Mouse (Mus musculus): ENCODE measurements around the gene H2afy. TPM values are rescaled to one million over a fixed set of nuclear protein-coding genes. Genes with fewer than 3 reads are reported as not detected.

Gene H2afy
- polyA plus RNA-seq (2015; fragmentation: Nextera tagmentation; extraction: Ambion mirVana), result 244 and 272 TPM in 2 replicates

DNA sequence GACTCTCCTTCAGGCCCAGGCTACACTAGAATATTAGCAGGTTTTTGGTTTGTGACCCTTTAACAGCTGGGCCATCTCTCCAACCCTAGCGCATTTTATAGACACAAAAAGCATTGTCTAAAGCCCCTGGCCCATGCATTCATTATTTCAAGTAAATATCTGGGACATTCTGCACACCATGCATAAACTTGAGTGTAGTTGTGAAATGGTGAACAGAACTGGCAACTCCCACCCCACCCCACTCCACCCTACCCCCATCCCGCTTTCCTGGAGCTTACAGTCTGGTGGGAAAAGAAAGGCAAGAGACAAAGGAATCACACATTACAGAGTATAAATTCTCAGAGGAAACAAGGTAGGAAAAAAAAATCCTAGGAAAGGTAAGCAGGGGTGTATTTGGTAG is at the start of gene H2afy:
H2afy (minus strand) TSS at position 162 of the 400 bp plus-strand sequence.
- WGBS, result 83% methylated on average over 2 of the region's 2 CpGs
- peak within 1 kb of the TSS; percentile 94 for H3K9ac ChIP-seq (replicated peaks)
- peaks cover 37% of the 10 kb centered on the region for H3K4me1 ChIP-seq
- H3K4me3 ChIP-seq (replicated peaks), result peak within 1 kb of the TSS; percentile 96
- H3K9me3 ChIP-seq (replicated peaks), result no peaks in the 10 kb centered on the region
- peak within 1 kb of the TSS; percentile 91 for H3K4me2 ChIP-seq
- H3K27me3 ChIP-seq (replicated peaks), result no peaks in the 10 kb centered on the region
- peak within 1 kb of the TSS; percentile 87 for H3K27ac ChIP-seq (replicated peaks)
- no peaks in the 10 kb centered on the region for H3K36me3 ChIP-seq
- no peak for ATAC-seq (ENCODE audit: low FRiP score)

DNA sequence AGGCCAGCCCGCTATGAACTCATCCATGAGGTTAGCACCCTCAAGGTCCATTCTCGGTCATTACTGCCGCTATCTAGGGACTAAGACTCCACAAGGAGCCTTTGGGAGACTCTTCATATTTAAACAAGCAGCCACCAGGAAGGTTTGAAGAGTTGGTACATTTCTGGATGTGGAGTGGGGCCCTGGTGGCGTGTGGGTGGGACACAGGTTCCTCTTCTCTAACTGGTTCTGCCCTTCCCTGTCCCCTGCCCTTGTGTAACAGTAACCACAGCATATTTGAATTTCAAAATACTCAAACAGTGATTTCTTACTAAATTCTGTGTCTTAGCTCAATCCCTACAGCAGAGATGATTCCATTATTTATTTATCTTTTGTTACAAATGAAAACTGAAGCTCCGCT is 47.5 kb upstream of the H2afy start:
- WGBS, result 88% methylated on average over 5 of the region's 5 CpGs
- Histone ChIP-seq H3K4me2 (no peak overlapping the region), H3K9me3 (replicated peaks) (no peaks in the 10 kb centered on the region; the same call in 1 of the 2 replicates), H3K4me3 (replicated peaks) (no peak overlapping the region), H3K36me3 (no peaks in the 10 kb centered on the region), H3K9ac (replicated peaks) (no peak overlapping the region), H3K27ac (replicated peaks) (no peak overlapping the region), H3K4me1 (no peaks in the 10 kb centered on the region), H3K27me3 (replicated peaks) (no peaks in the 10 kb centered on the region)
- no peak for ATAC-seq (ENCODE audit: low FRiP score)

DNA sequence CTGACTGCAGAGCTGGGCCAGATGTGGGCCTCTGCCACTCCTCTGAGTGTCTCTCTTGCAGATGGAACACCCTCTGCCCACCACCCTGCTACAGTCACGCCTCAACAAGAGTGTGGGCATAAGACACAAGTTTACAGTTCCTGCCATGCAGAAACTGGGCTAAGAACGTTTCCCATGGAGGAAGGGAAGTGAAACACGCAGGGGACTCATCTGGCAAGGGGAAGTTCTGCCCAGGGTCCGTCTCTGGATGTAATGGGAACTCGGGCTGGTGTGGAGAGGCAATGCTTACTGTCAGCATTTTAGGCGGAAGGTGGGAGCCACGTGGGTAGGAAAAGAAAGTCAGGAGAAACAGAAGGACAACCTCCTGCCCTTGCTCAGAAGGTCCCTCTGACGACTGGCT is 45.3 kb upstream of the H2afy start:
- Histone ChIP-seq H3K4me1 (no peaks in the 10 kb centered on the region), H3K27me3 (replicated peaks) (no peaks in the 10 kb centered on the region), H3K9me3 (replicated peaks) (no peaks in the 10 kb centered on the region), H3K4me2 (no peak overlapping the region), H3K4me3 (replicated peaks) (no peak overlapping the region), H3K9ac (replicated peaks) (no peak overlapping the region), H3K27ac (replicated peaks) (no peak overlapping the region), H3K36me3 (no peaks in the 10 kb centered on the region)
- 84% methylated on average over 8 of the region's 8 CpGs for WGBS
- ATAC-seq (ENCODE audit: low FRiP score), result no peak

DNA sequence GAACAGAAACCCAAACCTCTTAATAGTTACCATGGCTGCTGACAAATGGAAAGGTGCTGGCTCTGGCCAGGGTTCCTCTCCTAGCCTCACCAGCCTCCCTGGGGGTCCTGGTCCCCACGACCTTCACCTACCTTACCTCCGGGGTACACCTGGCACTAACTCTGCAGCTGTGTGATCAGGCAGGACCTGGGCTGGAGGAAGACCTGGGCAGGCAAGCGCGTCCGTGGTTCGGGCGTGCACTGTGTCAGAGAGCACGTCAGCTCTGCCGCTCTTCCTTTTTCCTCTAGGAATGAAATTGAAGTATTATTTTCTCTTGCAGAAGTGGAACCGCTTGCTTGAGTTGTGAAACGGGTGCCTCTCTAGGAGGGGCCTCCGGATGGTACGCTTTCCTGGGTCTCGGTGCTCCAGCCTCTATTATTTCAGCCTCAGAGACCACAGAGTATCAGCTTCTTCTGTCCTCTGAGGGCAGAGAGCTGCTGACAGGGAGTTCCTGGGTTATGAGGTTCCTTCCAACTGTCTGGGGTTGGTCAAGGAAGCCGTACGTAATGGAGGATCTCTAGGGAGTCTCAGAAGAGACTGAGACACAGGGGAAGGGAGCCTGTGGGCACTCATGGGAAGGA is 42.4 kb upstream of the H2afy start, which contains the start of gene Tifab:
Tifab (minus strand) TSS at position 470 of the 620 bp plus-strand sequence.
- H3K4me2 ChIP-seq, result no peak within 1 kb of the TSS
- H3K4me3 ChIP-seq (replicated peaks), result no peak within 1 kb of the TSS
- no peak within 1 kb of the TSS for H3K9ac ChIP-seq (replicated peaks)
- ATAC-seq (ENCODE audit: low FRiP score), result no peak
- H3K27ac ChIP-seq (replicated peaks), result no peak within 1 kb of the TSS
- no peaks in the 10 kb centered on the region for H3K4me1 ChIP-seq
- no peaks in the 10 kb centered on the region for H3K9me3 ChIP-seq (replicated peaks)
- WGBS, result 90% methylated on average over 16 of the region's 16 CpGs
- no peaks in the 10 kb centered on the region for H3K27me3 ChIP-seq (replicated peaks)
- no peaks in the 10 kb centered on the region for H3K36me3 ChIP-seq

DNA sequence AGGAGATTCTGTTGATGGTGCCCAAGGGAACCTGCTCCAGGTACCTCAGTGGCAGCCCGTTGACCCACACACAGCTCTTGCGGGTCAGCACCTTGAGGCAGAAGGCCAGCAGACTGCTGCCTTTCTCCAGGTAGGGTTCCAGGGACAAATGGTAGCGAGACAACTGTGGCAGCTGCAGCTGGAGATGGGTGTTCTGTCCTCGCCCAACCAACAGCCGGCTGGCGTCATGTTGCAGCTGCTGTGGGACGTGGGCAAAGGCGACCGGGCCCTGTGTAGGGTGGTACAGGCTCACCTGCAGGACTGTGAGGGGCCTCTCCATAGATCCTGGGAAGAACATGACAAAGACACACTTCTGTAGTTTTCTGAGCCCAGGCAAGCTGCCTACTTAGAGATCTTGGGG is 40.1 kb upstream of the H2afy start:
- no peak for ATAC-seq (ENCODE audit: low FRiP score)
- Histone ChIP-seq H3K9me3 (replicated peaks) (no peaks in the 10 kb centered on the region), H3K36me3 (no peaks in the 10 kb centered on the region), H3K9ac (replicated peaks) (no peak overlapping the region), H3K4me1 (no peaks in the 10 kb centered on the region), H3K27me3 (replicated peaks) (0 out of 2 replicates have a peak, but pooled peaks cover 2% of the 10 kb centered on the region), H3K27ac (replicated peaks) (no peak overlapping the region), H3K4me3 (replicated peaks) (no peak overlapping the region), H3K4me2 (no peak overlapping the region)
- 90% methylated on average over 9 of the region's 9 CpGs for WGBS

DNA sequence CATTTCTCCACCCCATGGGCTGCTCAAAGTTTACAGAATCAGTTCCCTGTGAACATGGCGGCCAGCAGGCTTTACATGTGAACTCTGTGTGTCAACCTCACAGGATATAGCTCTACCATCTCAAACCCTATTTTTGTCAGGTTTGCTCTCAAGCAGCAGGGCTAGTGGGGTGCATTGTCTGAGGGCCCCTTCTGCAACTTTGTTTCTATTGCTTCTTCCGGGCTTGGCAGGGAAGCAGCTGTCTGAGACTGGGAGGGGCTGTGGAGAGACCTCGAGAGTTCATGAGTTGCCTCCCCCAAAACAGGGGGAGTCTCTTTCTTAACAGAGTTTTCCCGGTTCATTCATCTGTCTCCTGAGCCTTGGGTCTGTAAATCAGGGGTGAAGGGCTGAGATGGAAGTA is 39.7 kb upstream of the H2afy start:
- Histone ChIP-seq H3K9me3 (replicated peaks) (no peaks in the 10 kb centered on the region), H3K4me2 (no peak overlapping the region), H3K36me3 (no peaks in the 10 kb centered on the region), H3K27me3 (replicated peaks) (0 out of 2 replicates have a peak, but pooled peaks cover 2% of the 10 kb centered on the region), H3K4me1 (no peaks in the 10 kb centered on the region), H3K9ac (replicated peaks) (no peak overlapping the region), H3K4me3 (replicated peaks) (no peak overlapping the region), H3K27ac (replicated peaks) (no peak overlapping the region)
- no peak for ATAC-seq (ENCODE audit: low FRiP score)
- WGBS, result 51% methylated on average over 4 of the region's 4 CpGs

DNA sequence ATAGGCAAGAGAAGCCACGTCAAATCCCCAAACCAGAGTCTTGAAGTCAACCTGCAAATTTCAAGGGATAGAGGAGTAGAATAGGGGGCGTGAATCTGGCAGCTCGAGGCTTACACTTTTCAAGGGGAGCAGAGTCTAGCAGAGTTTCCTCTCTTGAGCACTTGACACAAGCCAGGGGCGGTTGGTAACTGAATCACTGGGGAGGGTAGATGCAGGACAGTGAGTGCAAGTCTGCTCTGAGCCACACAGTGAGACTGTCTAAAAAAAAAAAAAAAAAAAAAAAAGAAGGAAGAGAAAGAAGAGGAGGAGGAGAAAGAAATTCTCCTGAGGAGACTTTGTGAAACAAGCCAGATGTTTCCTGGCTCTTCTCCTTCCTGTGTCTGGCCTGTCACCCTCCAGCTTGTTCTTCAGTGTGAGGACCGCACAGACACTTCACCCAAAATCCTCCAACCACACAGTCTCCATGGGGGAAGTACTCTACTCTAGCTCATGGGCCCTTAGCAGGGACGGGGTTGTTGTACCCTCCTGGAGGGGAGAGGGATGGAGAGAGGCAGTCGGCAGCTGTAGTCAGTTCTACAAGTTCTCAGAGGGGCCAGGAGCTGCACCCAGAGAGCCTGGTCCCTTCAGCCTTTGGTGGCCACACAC is 36.9 kb upstream of the H2afy start:
- Histone ChIP-seq H3K4me3 (replicated peaks) (no peak overlapping the region), H3K27me3 (replicated peaks) (peaks cover 5% of the 10 kb centered on the region; the same call in 1 of the 2 replicates), H3K27ac (replicated peaks) (no peak overlapping the region), H3K36me3 (no peaks in the 10 kb centered on the region), H3K9me3 (replicated peaks) (no peaks in the 10 kb centered on the region), H3K4me2 (no peak overlapping the region), H3K9ac (replicated peaks) (no peak overlapping the region), H3K4me1 (peaks cover 7% of the 10 kb centered on the region)
- WGBS, result 72% methylated on average over 7 of the region's 7 CpGs
- no peak for ATAC-seq (ENCODE audit: low FRiP score)

DNA sequence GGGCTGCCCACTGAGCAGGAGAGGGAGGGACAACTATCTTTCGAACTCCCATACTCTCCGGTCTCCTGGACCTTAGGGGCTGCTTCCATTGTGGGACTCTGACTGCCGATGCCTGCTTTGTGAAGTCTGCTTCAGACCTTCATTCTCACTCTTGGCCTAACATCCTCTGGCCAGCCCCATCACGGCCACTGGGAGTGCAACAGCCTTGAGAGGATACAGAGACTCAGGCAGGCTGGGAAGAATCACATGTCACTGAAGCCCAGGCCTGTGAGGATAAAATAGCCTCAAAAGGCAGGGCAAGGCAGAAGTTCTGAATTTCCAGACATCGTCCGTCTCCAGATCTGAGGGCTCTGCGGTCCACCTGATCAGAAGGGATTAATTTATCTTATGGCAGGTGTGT is 35.9 kb upstream of the H2afy start:
- peaks cover 5% of the 10 kb centered on the region; the same call in 1 of the 2 replicates for H3K27me3 ChIP-seq (replicated peaks)
- H3K4me2 ChIP-seq, result no peak overlapping the region
- H3K36me3 ChIP-seq, result no peaks in the 10 kb centered on the region
- no peak overlapping the region for H3K27ac ChIP-seq (replicated peaks)
- WGBS, result 90% methylated on average over 7 of the region's 7 CpGs
- H3K4me3 ChIP-seq (replicated peaks), result no peak overlapping the region
- no peaks in the 10 kb centered on the region for H3K9me3 ChIP-seq (replicated peaks)
- ATAC-seq (ENCODE audit: low FRiP score), result no peak
- peaks cover 11% of the 10 kb centered on the region for H3K4me1 ChIP-seq
- H3K9ac ChIP-seq (replicated peaks), result no peak overlapping the region

DNA sequence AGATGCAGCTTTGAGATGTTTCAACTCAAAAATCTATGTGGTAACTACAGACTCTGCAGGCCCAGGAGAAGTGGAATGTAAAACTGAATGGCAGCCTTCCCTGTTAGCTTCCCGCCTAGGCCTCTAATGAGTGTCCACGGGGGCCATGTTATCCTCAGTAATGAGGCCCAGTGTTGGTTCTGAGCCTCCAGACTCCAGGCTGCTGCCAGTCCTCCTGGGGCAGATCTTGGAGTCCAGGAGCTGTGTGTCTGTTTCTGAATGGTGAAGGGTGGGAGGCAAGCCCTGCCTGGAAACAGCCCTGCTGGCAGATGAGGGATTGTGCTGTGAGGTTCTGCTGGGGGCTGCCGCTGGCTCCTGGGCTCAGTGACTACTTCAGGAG is 32.2 kb upstream of the H2afy start:
- Histone ChIP-seq H3K9me3 (replicated peaks) (no peaks in the 10 kb centered on the region), H3K9ac (replicated peaks) (no peak overlapping the region), H3K4me2 (no peak overlapping the region), H3K4me1 (peaks cover 16% of the 10 kb centered on the region), H3K27ac (replicated peaks) (0 out of 2 replicates have a peak overlapping the region, but pooled peaks have one; percentile 33), H3K27me3 (replicated peaks) (peaks cover 5% of the 10 kb centered on the region; the same call in 1 of the 2 replicates), H3K36me3 (no peaks in the 10 kb centered on the region), H3K4me3 (replicated peaks) (no peak overlapping the region)
- 42% methylated on average over 3 of the region's 3 CpGs for WGBS
- no peak for ATAC-seq (ENCODE audit: low FRiP score)

DNA sequence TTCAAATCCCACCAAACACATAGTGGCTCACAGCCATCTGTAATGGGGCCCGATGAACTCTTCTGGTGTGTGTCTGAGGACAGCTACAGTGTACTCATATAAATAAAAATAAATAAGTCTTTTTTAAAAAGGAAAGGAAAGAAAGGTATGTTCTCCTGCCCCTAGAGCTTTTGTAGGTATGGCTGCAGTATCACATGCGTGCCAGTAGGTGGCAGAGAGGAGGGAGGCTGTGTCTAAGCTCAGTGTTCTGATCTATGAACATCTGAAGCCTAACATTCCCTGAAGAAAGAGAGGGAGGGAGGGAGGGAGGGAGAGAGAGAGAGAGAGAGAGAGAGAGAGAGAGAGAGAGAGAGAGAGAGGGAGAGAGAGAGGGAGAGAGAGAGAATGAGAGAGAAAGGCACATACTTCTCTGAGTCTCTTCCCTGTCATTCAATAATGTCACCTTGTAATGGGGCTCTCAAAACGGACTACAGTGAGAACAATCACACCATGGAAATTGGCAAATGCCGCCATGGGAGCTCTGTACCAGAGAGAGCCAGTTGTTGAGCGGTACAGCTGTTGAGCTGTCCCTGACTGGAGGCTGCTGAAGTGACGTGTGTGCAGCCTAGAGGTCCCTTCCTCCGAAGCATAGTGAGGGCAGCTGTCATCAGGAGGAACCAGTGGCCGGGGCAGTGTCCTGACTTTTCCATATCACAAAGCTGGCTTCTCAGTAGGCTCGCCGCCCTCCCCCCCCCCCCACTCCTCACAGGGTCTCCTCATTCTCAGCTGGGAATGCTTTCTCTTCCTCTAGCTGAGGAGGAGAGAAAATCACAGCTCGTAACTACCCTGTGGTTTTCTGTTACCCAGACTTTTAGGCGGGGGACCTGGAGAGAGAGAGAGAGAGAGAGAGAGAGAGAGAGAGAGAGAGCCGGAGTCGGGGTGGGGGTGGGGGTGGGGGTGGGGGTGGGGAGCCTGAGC is 31.6 kb upstream of the H2afy start:
- no peaks in the 10 kb centered on the region for H3K36me3 ChIP-seq
- peaks cover 5% of the 10 kb centered on the region; the same call in 1 of the 2 replicates for H3K27me3 ChIP-seq (replicated peaks)
- ATAC-seq (ENCODE audit: low FRiP score), result no peak
- no peaks in the 10 kb centered on the region for H3K9me3 ChIP-seq (replicated peaks)
- peaks cover 16% of the 10 kb centered on the region for H3K4me1 ChIP-seq
- 33% methylated on average over 14 of the region's 14 CpGs for WGBS
- H3K4me3 ChIP-seq (replicated peaks), result no peak overlapping the region
- H3K4me2 ChIP-seq, result peak overlapping the region; percentile 22; the same call in 1 of the 2 replicates
- no peak overlapping the region for H3K9ac ChIP-seq (replicated peaks)
- no peak overlapping the region for H3K27ac ChIP-seq (replicated peaks)

DNA sequence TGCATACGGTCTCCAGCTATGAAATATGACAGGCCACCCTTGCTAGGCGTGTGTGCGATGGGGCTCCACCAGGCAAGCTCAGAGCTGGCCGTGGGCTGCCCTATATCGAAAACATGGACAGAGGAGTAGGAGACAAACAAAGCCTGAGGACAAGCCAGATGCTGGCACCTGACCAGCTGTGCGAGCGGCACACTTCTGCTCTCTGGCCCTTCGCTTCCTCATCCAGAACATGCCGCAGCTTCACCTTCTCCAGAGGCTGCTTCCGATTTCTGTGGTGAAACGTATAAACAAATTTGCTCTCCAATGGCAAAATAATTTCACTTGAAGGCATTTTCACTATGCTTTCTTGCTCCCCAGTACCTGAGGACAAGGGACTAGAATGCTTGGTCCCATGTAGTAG is 29.4 kb upstream of the H2afy start:
- no peak overlapping the region for H3K4me3 ChIP-seq (replicated peaks)
- no peak overlapping the region for H3K9ac ChIP-seq (replicated peaks)
- ATAC-seq (ENCODE audit: low FRiP score), result no peak
- no peaks in the 10 kb centered on the region for H3K9me3 ChIP-seq (replicated peaks)
- peaks cover 16% of the 10 kb centered on the region for H3K4me1 ChIP-seq
- H3K36me3 ChIP-seq, result no peaks in the 10 kb centered on the region
- peaks cover 3% of the 10 kb centered on the region; the same call in 1 of the 2 replicates for H3K27me3 ChIP-seq (replicated peaks)
- no peak overlapping the region for H3K27ac ChIP-seq (replicated peaks)
- WGBS, result 90% methylated on average over 11 of the region's 11 CpGs
- H3K4me2 ChIP-seq, result no peak overlapping the region

All from neural tube, embryonic 15.5 days (tissue).